Mouse (Mus musculus) lung, embryonic 16.5 days (tissue): ENCODE measurements around the gene Gpr107. TPM values are rescaled to one million over a fixed set of nuclear protein-coding genes. Genes with fewer than 3 reads are reported as not detected.

Source experiments
- ATAC-seq: fragments of 200-750 bp; cut with Nextera tagmentation; 2 replicates; pipeline ENCODE4 v1.8.0; 2017; ENCODE audit warnings: low read depth, mild to moderate bottlenecking, moderate library complexity
- H3K27ac ChIP-seq: fragments of 300-500 bp; sonication (generic); 2 replicates; pipeline ENCODE4 v1.5.1; 2014; ENCODE audit warnings: mild to moderate bottlenecking, control low read depth, low read length
- H3K27me3 ChIP-seq: fragments of 300-500 bp; sonication (generic); 2 replicates; pipeline ENCODE4 v1.6.1; 2014; ENCODE audit warnings: low read depth, low read length, mixed read lengths; ENCODE audit not compliant: control insufficient read depth, insufficient read depth
- H3K36me3 ChIP-seq: fragments of 300-500 bp; sonication (generic); 2 replicates; pipeline ENCODE4 v1.6.1; 2014; ENCODE audit warnings: low read length; ENCODE audit not compliant: control insufficient read depth, insufficient read depth
- H3K4me1 ChIP-seq: fragments of 300-500 bp; sonication (generic); replicated peaks from 2 replicates; pipeline ENCODE4 v1.6.1; 2014; ENCODE audit warnings: low read length, mixed read lengths; ENCODE audit not compliant: control insufficient read depth, insufficient read depth
- H3K4me2 ChIP-seq: fragments of 300-500 bp; sonication (generic); 2 replicates; pipeline ENCODE4 v1.6.1; 2014; ENCODE audit warnings: low read depth, low read length, control low read depth
- H3K4me3 ChIP-seq: fragments of 300-500 bp; sonication (generic); 2 replicates; pipeline ENCODE4 v1.5.1; 2014; ENCODE audit warnings: mild to moderate bottlenecking, low read length, control low read depth
- H3K9ac ChIP-seq: fragments of 300-500 bp; sonication (generic); 2 replicates; pipeline ENCODE4 v1.6.1; 2014; ENCODE audit warnings: low read length, control low read depth
- H3K9me3 ChIP-seq: fragments of 300-500 bp; sonication (generic); 2 replicates; pipeline ENCODE4 v1.6.1; 2016; ENCODE audit warnings: low read length; ENCODE audit not compliant: control insufficient read depth
- WGBS: fragments of 180-500 bp; shearing (Covaris S2); extraction: QIAGEN DNeasy Blood & Tissue Kit; methylation state at CpG from one replicate; pipeline ENCODE4 v1.1.7; 2014; 5-methylcytosine and 5-hydroxymethylcytosine counted together
- polyA plus RNA-seq: library from polyadenylated mRNA; unstranded; fragments of >200 nt; fragmentation: Nextera tagmentation; extraction: Ambion mirVana; gene quantifications from 2 replicates; pipeline ENCODE4 v1.2.1, GENCODE M21; 2015

The Gpr107 gene
- polyA plus RNA-seq, 1 experiment from 2014 or later = 34.3 TPM

- WGBS = 74% methylated on average over 6 of the region's 6 CpGs
- H3K36me3 ChIP-seq = no peaks in the 10 kb centered on the region
- no peak overlapping the region for H3K9ac ChIP-seq
- H3K27ac ChIP-seq = no peak overlapping the region
- H3K4me2 ChIP-seq = peak overlapping the region; percentile 15
- peaks cover 6% of the 10 kb centered on the region for H3K27me3 ChIP-seq
- H3K4me1 ChIP-seq = peaks cover 8% of the 10 kb centered on the region
- no peaks in the 10 kb centered on the region for H3K9me3 ChIP-seq
- no peak overlapping the region for H3K4me3 ChIP-seq
- ATAC-seq = no peak
Measured at GRCm38 (mm10) chr2:31239833-31240232, 87.7 kb downstream of the Gpr107 start.

DNA sequence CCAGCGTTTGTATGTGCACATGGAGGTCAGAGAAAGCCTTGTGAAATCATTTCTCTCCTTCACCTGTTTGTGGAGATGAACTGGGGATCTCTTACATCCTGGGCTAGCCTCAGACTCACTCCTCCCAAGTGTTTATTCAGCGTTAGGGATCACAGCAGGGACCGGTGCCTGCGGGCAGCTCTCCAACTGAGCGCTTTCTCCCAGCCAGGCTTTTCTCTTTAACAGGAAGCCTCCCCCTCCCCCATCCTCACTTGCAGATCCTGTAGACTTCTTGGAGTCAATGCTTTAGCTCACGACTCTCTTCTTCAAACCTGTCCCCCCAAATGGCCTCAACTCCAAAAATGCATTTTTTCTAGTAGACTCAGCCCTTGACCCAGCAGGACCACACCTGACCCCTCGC, 89.5 kb downstream of the Gpr107 start:
- H3K9ac ChIP-seq = no peak overlapping the region
- no peaks in the 10 kb centered on the region for H3K9me3 ChIP-seq
- H3K4me1 ChIP-seq = peaks cover 18% of the 10 kb centered on the region
- no peak overlapping the region for H3K4me3 ChIP-seq
- H3K27me3 ChIP-seq = peaks cover 6% of the 10 kb centered on the region
- 4% methylated on average over 7 of the region's 7 CpGs for WGBS
- no peak overlapping the region for H3K27ac ChIP-seq
- no peak overlapping the region for H3K4me2 ChIP-seq
- ATAC-seq = no peak
- H3K36me3 ChIP-seq = no peaks in the 10 kb centered on the region

DNA sequence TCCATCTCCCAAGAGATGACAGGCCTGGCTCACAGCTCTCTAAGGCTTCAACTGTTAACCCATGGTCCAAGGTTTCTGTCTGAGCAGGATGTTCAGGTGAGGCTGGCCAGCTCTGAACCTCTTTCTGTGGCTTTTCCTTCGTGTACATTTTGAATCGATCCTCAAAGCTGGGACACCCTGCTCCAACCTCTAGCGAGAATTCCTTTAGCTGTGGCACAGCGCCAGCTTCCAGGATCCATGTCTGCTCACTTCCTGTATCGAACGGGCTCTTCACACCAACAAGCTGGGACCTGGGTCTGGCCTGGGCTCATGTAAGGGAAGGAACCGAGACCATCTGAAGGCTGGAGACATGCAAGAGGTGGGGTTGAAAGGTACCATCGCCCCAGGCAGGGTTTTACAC, 92.1 kb downstream of the Gpr107 start:
- H3K27ac ChIP-seq = no peak overlapping the region
- no peak for ATAC-seq
- WGBS = 37% methylated on average over 8 of the region's 8 CpGs
- peaks cover 23% of the 10 kb centered on the region for H3K4me1 ChIP-seq
- no peak overlapping the region for H3K4me3 ChIP-seq
- H3K27me3 ChIP-seq = peaks cover 6% of the 10 kb centered on the region
- no peaks in the 10 kb centered on the region for H3K36me3 ChIP-seq
- H3K9me3 ChIP-seq = no peaks in the 10 kb centered on the region
- H3K9ac ChIP-seq = no peak overlapping the region
- no peak overlapping the region for H3K4me2 ChIP-seq

- Histone ChIP-seq H3K27ac (no peak overlapping the region), H3K27me3 (peaks cover 6% of the 10 kb centered on the region), H3K4me2 (peak overlapping the region; percentile 100), H3K9me3 (no peaks in the 10 kb centered on the region), H3K4me3 (peak overlapping the region; percentile 74), H3K9ac (peak overlapping the region; percentile 81), H3K4me1 (peaks cover 23% of the 10 kb centered on the region), H3K36me3 (no peaks in the 10 kb centered on the region)
- no peak; the same call in 1 of the 2 replicates for ATAC-seq
- WGBS = 16% methylated on average over 5 of the region's 5 CpGs
Measured at GRCm38 (mm10) chr2:31245051-31245450, 92.9 kb downstream of the Gpr107 start.

- Histone ChIP-seq H3K4me1 (peaks cover 23% of the 10 kb centered on the region), H3K4me3 (peak within 1 kb of the TSS; percentile 74), H3K36me3 (no peaks in the 10 kb centered on the region), H3K9me3 (no peaks in the 10 kb centered on the region), H3K27me3 (peaks cover 6% of the 10 kb centered on the region), H3K4me2 (peak within 1 kb of the TSS; percentile 100), H3K27ac (no peak within 1 kb of the TSS), H3K9ac (peak within 1 kb of the TSS; percentile 81)
- WGBS = under 1% methylated on average over 67 of the region's 89 CpGs
- peak; percentile 89 for ATAC-seq
Measured at GRCm38 (mm10) chr2:31245491-31246141, 93.5 kb downstream of the Gpr107 start, which contains the start of gene Ncs1. Gene Ncs1, plus strand, starts transcription at chr2:31245823.

DNA sequence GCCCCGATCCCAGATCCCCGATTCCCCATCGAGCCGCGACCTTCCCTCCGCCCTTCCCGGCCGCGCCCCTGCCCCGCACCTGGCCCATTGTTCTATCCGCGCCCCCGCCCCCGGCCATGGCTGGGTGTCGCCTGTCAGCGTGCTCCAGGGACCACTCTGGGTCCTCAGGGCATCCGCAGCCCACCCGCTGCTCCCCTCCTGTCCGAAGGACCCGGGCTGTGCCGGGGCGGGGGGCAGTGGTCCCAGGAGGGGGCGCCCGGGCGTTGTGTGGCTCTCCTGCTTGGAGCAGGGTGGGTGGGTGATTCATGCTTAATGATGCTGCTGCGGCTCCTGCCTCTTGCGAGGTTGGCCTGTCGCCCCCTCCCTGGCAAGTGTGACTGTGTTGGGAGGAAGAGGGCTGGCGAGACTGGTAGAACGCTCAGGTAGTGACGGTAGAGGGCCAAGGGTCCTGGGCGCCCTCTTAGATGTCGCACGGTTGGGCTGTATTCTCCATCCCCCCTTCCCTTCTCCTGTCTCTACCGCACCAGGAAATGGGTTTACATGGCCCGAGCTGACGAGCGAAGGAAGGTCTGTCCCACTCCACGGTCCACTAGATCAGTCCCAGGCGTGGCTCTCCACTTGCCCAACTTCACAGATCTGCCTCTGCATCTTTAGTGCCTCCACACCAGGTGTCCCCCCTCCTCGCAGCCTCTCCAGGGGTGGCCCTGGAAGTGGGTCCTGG, 94.3 kb downstream of the Gpr107 start:
- H3K27ac ChIP-seq = no peak overlapping the region
- peak; percentile 44 for ATAC-seq
- H3K9me3 ChIP-seq = no peaks in the 10 kb centered on the region
- H3K9ac ChIP-seq = peak overlapping the region; percentile 81
- H3K4me2 ChIP-seq = peak overlapping the region; percentile 100
- peaks cover 23% of the 10 kb centered on the region for H3K4me1 ChIP-seq
- WGBS = under 1% methylated on average over 41 of the region's 41 CpGs
- no peaks in the 10 kb centered on the region for H3K36me3 ChIP-seq
- H3K4me3 ChIP-seq = peak overlapping the region; percentile 74
- peaks cover 6% of the 10 kb centered on the region for H3K27me3 ChIP-seq

DNA sequence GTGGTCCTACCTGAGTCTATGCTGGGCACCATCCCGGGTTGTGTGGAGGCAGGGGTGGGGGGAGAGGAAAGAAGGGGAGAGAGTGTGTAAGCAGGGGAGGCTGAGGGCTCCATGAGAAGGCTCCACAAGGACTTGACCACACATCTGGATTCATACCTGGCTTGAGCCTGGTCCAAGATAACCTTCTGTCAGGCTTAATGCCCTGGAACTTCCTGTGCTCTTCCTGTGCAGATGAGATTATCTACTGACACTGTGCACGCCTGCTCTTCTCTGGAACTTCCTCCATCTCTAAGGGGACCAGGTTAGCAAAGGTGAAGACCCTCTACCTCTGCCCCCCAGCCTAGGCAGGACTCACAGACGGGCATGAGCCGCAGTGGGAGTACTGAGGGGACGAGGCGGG, 96.7 kb downstream of the Gpr107 start:
- 87% methylated on average over 6 of the region's 6 CpGs for WGBS
- no peaks in the 10 kb centered on the region; the same call in 1 of the 2 replicates for H3K27me3 ChIP-seq
- no peaks in the 10 kb centered on the region for H3K9me3 ChIP-seq
- H3K4me2 ChIP-seq = no peak overlapping the region
- no peak overlapping the region for H3K9ac ChIP-seq
- peaks cover 21% of the 10 kb centered on the region for H3K4me1 ChIP-seq
- H3K4me3 ChIP-seq = no peak overlapping the region
- no peak for ATAC-seq
- no peak overlapping the region for H3K27ac ChIP-seq
- no peaks in the 10 kb centered on the region for H3K36me3 ChIP-seq

- 89% methylated on average over 4 of the region's 4 CpGs for WGBS
- Histone ChIP-seq H3K27me3 (no peaks in the 10 kb centered on the region), H3K4me1 (peaks cover 16% of the 10 kb centered on the region), H3K4me3 (no peak overlapping the region), H3K27ac (no peak overlapping the region), H3K9me3 (no peaks in the 10 kb centered on the region), H3K9ac (no peak overlapping the region), H3K4me2 (no peak overlapping the region), H3K36me3 (no peaks in the 10 kb centered on the region)
- no peak for ATAC-seq
Measured at GRCm38 (mm10) chr2:31252167-31252566, 100.1 kb downstream of the Gpr107 start.

DNA sequence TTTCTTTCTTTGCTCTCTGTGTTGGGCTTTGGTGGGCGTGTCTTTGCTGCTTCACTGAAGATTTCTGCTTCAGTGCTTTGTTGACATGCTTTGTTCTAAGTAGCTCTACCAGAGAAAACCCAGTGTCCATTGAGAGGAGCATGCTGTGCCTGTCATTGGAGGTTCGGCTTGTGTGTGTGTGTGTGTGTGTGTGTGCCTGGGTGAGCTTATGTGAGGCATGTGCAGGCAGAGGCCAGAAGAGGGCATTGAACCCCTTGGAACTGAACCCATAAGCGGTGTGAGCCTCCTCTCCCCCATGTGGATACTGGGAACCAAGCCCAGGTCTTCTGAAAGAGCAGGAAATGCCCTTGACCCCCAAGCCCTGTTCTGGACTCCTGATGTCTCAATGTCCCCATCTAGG, 101.3 kb downstream of the Gpr107 start:
- no peak for ATAC-seq
- 78% methylated on average over 3 of the region's 3 CpGs for WGBS
- H3K36me3 ChIP-seq = no peaks in the 10 kb centered on the region
- no peak overlapping the region for H3K4me3 ChIP-seq
- H3K27ac ChIP-seq = no peak overlapping the region
- no peak overlapping the region for H3K9ac ChIP-seq
- no peaks in the 10 kb centered on the region for H3K9me3 ChIP-seq
- no peaks in the 10 kb centered on the region for H3K27me3 ChIP-seq
- peaks cover 25% of the 10 kb centered on the region for H3K4me1 ChIP-seq
- H3K4me2 ChIP-seq = no peak overlapping the region
